Mouse (Mus musculus) embryonic facial prominence, embryonic 15.5 days (tissue): ENCODE measurements around the gene Itgb4. TPM values are rescaled to one million over a fixed set of nuclear protein-coding genes. Genes with fewer than 3 reads are reported as not detected.
A peak's percentile ranks its signal among the peaks of the same experiment; 100 is the strongest.

Experiments used
- ATAC-seq: fragments of 200-750 bp; cut with Nextera tagmentation; 2 replicates; pipeline ENCODE4 v1.8.0; 2017; ENCODE audit warnings: low read depth, moderate TSS enrichment; ENCODE audit not compliant: insufficient number of reproducible peaks, low FRiP score, low TSS enrichment
- H3K27ac ChIP-seq: fragments of 300-500 bp; sonication (generic); replicated peaks from 2 replicates; pipeline ENCODE4 v1.5.1; 2015; ENCODE audit warnings: mild to moderate bottlenecking, inconsistent platforms
- H3K27me3 ChIP-seq: fragments of 300-500 bp; sonication (generic); 2 replicates; pipeline ENCODE4 v1.6.1; 2015; ENCODE audit warnings: inconsistent platforms
- H3K36me3 ChIP-seq: fragments of 300-500 bp; sonication (generic); 2 replicates; pipeline ENCODE4 v1.6.1; 2015; ENCODE audit warnings: mild to moderate bottlenecking, inconsistent platforms
- H3K4me1 ChIP-seq: fragments of 300-500 bp; sonication (generic); 2 replicates; pipeline ENCODE4 v1.6.1; 2015; ENCODE audit warnings: inconsistent platforms
- H3K4me2 ChIP-seq: fragments of 300-500 bp; sonication (generic); replicated peaks from 2 replicates; pipeline ENCODE4 v1.6.1; 2015; ENCODE audit warnings: mild to moderate bottlenecking, inconsistent platforms
- H3K4me3 ChIP-seq: fragments of 300-500 bp; sonication (generic); replicated peaks from 2 replicates; pipeline ENCODE4 v1.5.1; 2015; ENCODE audit warnings: mild to moderate bottlenecking, inconsistent platforms
- H3K9ac ChIP-seq: fragments of 300-500 bp; sonication (generic); 2 replicates; pipeline ENCODE4 v1.6.1; 2015; ENCODE audit warnings: inconsistent platforms
- H3K9me3 ChIP-seq: fragments of 300-500 bp; sonication (generic); replicated peaks from 2 replicates; pipeline ENCODE4 v1.6.1; 2016; ENCODE audit warnings: inconsistent platforms
- WGBS: fragments of 180-500 bp; shearing (Covaris S2); methylation state at CpG from one replicate; pipeline ENCODE4 v1.1.7; 2015; 5-methylcytosine and 5-hydroxymethylcytosine counted together
- polyA plus RNA-seq: library from polyadenylated mRNA; unstranded; fragments of >200 nt; fragmentation: Nextera tagmentation; extraction: Ambion mirVana; gene quantifications from 2 replicates; pipeline ENCODE4 v1.2.1, GENCODE M21; 2015

The Itgb4 gene
- polyA plus RNA-seq, 1 experiment from 2014 or later = 21.5 TPM

DNA sequence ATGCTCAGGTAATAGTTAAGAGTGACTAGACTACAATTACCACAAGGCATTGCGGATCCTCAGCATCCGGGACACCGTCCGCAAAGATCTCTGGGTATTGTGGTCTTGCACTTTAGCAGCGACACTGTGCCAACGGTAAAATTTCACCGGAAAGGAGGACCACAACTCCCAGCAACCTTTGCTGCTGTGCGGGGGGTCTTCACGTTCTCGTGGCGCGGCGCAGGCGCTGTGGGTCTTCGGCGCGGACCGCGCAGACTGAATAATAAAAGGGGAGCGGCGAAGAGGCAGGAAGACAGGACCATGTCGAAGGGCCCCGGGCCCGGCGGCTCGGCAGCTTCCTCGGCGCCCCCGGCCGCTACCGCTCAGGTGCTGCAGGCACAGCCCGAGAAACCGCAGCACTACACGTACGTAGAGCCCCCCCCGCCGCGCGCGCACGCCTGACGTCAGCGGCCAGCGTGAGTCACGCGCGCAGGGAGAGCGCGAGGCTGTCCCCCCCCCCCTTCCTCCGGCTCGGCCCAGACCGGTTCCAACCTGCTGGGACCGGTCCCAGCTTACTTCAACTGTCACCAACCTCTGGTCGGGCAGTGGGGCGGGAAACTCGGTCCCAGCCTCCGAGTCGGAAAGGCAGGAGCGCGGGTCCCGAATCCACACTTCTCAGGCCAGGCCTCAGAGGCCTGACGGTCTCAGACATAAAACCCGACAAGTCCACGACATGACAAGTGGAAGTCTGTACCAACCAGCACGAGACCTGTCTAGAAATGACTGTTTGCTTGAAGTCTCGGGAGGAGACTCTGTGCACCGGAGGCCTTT is 55.8 kb downstream of the Itgb4 start, which contains the start of gene Unk:
Gene Unk, plus strand, starts transcription at position 235 of the 810 bp plus-strand sequence.
- no peaks in the 10 kb centered on the region for H3K9me3 ChIP-seq
- peak; percentile 94 for ATAC-seq
- WGBS = under 1% methylated on average over 66 of the region's 67 CpGs

DNA sequence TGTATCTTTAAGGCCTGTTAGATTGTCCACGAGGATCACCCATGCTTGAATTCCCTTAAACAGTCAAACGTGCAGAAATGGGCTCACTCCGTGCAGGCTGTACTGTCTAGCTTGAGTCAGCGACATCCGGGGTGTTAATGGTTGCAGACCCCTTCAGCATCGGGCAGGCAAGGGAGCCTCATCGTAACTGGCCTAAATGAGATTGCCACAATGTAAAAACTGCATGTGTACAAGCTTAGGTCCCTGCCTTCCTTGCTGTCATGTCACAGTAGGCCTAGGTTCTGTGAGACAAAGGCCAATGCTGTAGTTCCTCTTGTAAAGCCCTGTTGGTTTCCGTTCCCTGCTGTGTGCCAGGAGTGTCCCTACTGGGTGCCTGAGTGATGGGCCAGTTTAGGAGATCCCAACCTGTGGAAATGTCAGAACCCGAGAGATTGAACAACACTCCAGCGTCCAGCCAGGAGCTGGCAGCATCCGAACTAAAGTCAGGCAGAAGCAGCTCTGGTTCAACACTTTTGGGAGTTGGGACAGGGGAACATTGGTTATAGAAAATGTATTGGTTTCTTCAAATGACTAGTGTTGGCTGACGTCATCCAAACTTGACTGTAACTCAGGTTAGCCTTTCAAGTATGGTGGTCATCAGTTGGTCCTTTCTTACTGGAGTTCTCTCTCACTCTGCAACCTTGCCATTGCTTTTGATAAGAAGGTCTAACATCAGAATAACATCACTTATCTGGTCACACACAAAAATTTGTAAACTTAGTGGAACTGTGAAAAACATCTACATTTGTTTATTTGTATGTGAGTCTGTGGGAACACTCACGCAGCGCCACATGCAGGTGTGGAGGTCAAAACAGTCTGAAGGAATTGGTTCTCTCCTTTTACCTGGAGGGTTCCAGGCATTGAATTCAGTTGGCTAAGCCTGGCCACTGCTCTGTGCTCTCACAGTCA is 56.7 kb downstream of the Itgb4 start:
- Histone ChIP-seq H3K36me3 (peaks cover 7% of the 10 kb centered on the region; the same call in 1 of the 2 replicates), H3K27ac (peak overlapping the region; percentile 100), H3K9ac (peak overlapping the region; percentile 92), H3K27me3 (no peaks in the 10 kb centered on the region), H3K4me1 (peaks cover 15% of the 10 kb centered on the region), H3K9me3 (no peaks in the 10 kb centered on the region), H3K4me3 (peak overlapping the region; percentile 81), H3K4me2 (peak overlapping the region; percentile 79)
- WGBS = 24% methylated on average over 14 of the region's 14 CpGs
- no peak for ATAC-seq

More for the DNA sequence above, 55.8 kb downstream of the Itgb4 start, which contains the start of gene Unk:
- H3K4me3 ChIP-seq = peak within 1 kb of the TSS; percentile 81
- H3K4me2 ChIP-seq = peak within 1 kb of the TSS; percentile 79
- no peaks in the 10 kb centered on the region for H3K27me3 ChIP-seq
- H3K27ac ChIP-seq = peak within 1 kb of the TSS; percentile 100
- H3K4me1 ChIP-seq = peaks cover 15% of the 10 kb centered on the region
- H3K9ac ChIP-seq = peak within 1 kb of the TSS; percentile 92
- H3K36me3 ChIP-seq = peaks cover 7% of the 10 kb centered on the region; the same call in 1 of the 2 replicates

DNA sequence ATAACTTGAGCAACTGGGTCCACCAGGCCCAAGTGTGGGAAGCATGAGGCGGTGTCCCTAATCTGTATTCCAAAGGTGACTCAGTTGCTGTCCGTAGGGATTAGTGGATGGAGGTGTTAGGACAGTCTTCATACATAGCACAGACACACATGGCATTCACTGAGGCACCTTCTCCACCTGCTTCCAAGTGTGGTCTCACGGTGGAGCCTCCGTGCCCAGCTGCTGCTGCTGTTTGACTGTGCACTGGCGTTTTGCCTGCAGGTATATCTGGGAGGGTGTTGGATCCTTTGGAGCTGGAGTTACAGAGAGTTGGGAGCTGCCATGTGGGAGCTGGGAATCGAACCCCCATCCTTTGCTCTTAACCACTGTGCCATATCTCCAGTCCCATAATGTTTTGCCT is 60.1 kb downstream of the Itgb4 start:
- Histone ChIP-seq H3K9me3 (no peaks in the 10 kb centered on the region), H3K27me3 (no peaks in the 10 kb centered on the region), H3K27ac (no peak overlapping the region), H3K4me3 (no peak overlapping the region), H3K4me1 (peaks cover 15% of the 10 kb centered on the region), H3K36me3 (peaks cover 25% of the 10 kb centered on the region), H3K9ac (no peak overlapping the region), H3K4me2 (no peak overlapping the region)
- ATAC-seq = no peak
- WGBS = 95% methylated on average over 6 of the region's 6 CpGs

DNA sequence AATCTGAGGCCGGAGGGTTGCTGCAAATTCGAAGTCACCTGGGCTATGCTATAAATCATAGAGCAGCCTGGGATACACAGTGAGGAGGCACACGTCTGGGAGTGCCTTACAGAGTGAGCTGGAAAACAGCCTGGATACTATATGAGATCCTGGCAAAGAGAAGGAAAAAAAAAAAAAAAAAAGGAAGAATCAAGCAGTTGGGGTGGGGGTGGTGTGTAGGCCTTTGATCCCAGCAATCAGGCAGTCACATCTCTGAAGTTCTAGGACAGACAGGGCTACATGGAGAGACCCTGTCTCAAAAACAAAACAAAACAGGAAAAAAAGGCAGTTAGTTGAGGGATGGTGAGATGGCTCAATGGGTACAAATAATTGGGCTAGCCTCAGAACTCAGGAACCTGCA is 62.2 kb downstream of the Itgb4 start:
- no peaks in the 10 kb centered on the region for H3K9me3 ChIP-seq
- no peak for ATAC-seq
- 79% methylated on average over 3 of the region's 3 CpGs for WGBS
- H3K36me3 ChIP-seq = peaks cover 40% of the 10 kb centered on the region
- no peaks in the 10 kb centered on the region for H3K27me3 ChIP-seq
- H3K27ac ChIP-seq = no peak overlapping the region
- no peak overlapping the region for H3K9ac ChIP-seq
- H3K4me3 ChIP-seq = no peak overlapping the region
- peaks cover 9% of the 10 kb centered on the region for H3K4me1 ChIP-seq
- H3K4me2 ChIP-seq = no peak overlapping the region

DNA sequence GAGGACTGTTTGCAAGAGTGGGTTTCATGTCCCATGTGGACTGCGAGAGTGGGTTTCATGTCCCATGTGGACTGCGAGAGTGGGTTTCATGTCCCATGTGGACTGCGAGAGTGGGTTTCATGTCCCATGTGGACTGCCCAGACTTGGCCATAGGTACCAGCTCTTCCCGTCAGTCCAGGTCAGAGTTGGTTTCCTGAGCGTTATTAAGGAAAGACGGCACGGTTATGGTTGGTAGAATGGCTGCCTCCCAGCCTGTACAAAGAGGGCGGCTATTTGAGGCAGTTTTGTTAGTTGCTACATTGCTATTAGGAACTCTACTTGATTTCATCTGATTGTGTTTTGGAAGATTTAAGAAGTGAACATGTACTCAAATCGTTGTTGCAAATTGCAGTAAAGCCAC is 63.3 kb downstream of the Itgb4 start:
- Histone ChIP-seq H3K27ac (no peak overlapping the region), H3K4me1 (0 out of 2 replicates have a peak, but pooled peaks cover under 1% of the 10 kb centered on the region), H3K4me3 (no peak overlapping the region), H3K36me3 (peaks cover 45% of the 10 kb centered on the region), H3K9ac (no peak overlapping the region), H3K4me2 (no peak overlapping the region), H3K9me3 (no peaks in the 10 kb centered on the region), H3K27me3 (no peaks in the 10 kb centered on the region)
- 88% methylated on average over 9 of the region's 9 CpGs for WGBS
- ATAC-seq = no peak

DNA sequence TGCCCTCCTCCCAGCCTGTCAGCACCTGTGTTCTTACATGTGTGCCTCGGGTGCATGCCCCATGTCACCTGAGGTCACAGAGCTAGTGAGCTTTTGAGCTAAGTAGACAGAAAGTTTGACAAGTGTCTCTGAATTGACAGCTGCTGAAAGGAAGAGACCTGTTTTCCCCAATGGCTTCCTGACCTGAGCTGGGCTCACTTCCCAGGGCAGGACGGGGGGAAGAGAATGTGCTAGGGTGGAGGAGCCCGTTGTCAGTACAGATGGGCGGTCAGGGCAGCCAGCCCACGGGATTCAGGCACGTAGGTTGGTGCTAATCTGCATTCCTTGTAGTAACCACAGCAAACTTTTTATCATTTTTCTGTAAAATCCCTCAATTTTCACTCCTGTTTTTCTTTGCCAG is 66.1 kb downstream of the Itgb4 start:
- H3K4me2 ChIP-seq = no peak overlapping the region
- H3K4me1 ChIP-seq = no peaks in the 10 kb centered on the region
- H3K36me3 ChIP-seq = peaks cover 49% of the 10 kb centered on the region
- 77% methylated on average over 6 of the region's 6 CpGs for WGBS
- H3K27ac ChIP-seq = no peak overlapping the region
- no peak for ATAC-seq
- H3K9me3 ChIP-seq = no peaks in the 10 kb centered on the region
- H3K9ac ChIP-seq = no peak overlapping the region
- no peaks in the 10 kb centered on the region for H3K27me3 ChIP-seq
- no peak overlapping the region for H3K4me3 ChIP-seq

DNA sequence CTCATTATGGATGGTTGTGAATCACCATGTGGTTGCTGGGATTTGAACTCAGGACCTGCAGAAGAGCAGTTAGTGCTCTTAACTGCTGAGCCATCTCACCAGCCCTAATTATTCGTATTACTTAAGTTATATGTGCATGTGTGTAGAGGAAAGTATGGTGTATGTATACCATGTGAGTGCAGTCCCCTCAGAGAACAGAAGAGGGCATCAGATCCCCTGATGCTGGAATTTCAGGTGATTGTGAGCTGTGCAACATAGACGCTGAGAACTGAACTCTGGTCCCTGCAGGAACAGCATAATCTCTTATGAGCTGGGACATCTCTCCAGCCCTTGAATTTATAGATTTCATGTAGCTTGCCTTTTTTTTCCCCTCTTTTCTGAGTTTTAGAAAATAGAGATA is 67.3 kb downstream of the Itgb4 start:
- H3K36me3 ChIP-seq = peaks cover 57% of the 10 kb centered on the region

DNA sequence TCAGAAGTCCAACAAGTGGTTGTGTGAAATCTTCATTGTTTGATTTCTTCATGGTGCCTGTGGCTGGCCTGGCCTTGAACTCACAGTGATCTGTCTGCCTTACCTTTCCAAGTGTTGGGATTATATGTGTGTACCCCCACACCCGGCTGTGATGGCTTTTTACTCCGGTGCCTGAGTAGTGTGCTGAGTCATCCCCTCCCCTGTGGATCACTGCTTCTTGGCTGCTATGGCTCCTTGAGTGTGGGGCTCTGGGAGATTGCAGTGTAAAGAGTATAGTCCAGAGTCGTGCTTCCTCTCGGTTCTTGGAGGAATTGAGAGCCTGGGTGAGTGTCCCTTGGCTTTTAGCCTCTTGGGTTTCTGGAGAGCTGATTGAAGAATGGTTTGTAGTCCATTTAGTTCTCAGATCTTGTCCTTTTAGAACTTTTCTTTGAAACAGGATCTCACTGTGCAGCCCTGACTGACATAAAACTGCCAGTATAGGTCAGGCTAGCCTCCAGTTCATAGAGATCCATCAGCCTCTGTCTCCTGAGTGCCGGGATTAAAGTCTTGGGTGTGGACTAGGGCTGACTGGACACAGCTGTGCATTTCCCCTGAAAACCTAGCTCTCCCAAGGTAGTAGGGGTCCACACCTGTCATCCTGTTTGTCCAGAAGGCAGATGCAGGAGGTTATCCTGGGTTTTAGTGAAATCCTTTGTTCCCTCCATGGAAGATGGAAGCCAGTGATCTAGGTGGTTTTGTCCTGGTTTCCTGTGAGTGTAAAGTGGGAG is 68.0 kb downstream of the Itgb4 start:
- peaks cover 64% of the 10 kb centered on the region for H3K36me3 ChIP-seq
- H3K4me3 ChIP-seq = no peak overlapping the region
- WGBS = 75% methylated on average over 5 of the region's 5 CpGs
- no peaks in the 10 kb centered on the region for H3K27me3 ChIP-seq
- H3K4me2 ChIP-seq = no peak overlapping the region
- no peak for ATAC-seq
- no peaks in the 10 kb centered on the region for H3K9me3 ChIP-seq
- H3K9ac ChIP-seq = no peak overlapping the region
- H3K27ac ChIP-seq = no peak overlapping the region
- H3K4me1 ChIP-seq = no peaks in the 10 kb centered on the region

More for the DNA sequence above, 67.3 kb downstream of the Itgb4 start:
- H3K4me3 ChIP-seq = no peak overlapping the region
- H3K4me2 ChIP-seq = no peak overlapping the region
- no peaks in the 10 kb centered on the region for H3K9me3 ChIP-seq
- H3K9ac ChIP-seq = no peak overlapping the region
- H3K4me1 ChIP-seq = no peaks in the 10 kb centered on the region
- WGBS = 95% methylated on average over 2 of the region's 2 CpGs
- no peaks in the 10 kb centered on the region for H3K27me3 ChIP-seq
- no peak overlapping the region for H3K27ac ChIP-seq
- ATAC-seq = no peak

DNA sequence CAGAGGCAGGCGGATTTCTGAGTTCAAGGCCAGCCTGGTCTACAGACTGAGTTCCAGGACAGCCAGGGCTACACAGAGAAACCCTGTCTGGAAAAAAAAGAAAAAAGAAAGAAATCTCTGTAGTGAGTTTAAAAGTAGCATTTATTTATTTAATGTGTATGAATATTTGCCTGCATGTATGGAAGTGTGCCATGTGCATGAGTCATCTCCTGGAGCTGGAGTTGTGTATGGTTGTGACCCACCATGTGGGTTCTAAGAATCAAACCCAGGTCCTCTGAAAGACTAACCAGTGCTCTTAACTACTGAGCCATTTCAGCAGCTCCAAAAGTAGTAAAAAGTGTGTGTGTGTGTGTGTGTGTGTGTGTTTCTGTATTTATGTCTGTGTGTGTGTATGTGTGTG is 68.8 kb downstream of the Itgb4 start:
- Histone ChIP-seq H3K27me3 (no peaks in the 10 kb centered on the region), H3K4me2 (no peak overlapping the region), H3K4me1 (no peaks in the 10 kb centered on the region), H3K27ac (no peak overlapping the region), H3K9me3 (no peaks in the 10 kb centered on the region), H3K36me3 (peaks cover 66% of the 10 kb centered on the region), H3K9ac (no peak overlapping the region), H3K4me3 (no peak overlapping the region)
- ATAC-seq = no peak
- WGBS = 98% methylated on average over 1 of the region's 1 CpGs

DNA sequence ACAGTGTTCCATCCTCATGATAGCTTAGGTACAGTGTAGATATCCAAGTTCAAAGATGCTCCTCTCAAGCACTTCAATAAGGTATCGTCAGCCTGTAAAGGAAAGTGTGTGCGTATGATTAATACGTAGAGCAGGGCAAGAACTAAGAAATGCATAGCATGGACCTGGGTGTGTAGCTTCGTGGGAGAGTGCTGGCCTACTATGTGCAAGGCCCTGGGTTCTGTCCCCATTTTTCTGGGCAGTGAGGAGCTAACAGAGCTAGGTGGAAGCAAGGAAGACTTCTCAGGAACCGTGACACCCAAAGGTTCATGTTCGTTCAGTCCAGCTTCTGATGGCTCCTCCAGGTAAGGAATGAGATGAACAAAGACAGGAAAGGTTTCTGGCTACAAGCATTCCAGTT is 70.7 kb downstream of the Itgb4 start:
- H3K36me3 ChIP-seq = peaks cover 68% of the 10 kb centered on the region
- ATAC-seq = no peak
- WGBS = 96% methylated on average over 6 of the region's 6 CpGs

More for the DNA sequence above, 70.7 kb downstream of the Itgb4 start:
- H3K9me3 ChIP-seq = no peaks in the 10 kb centered on the region; the same call in 1 of the 2 replicates
- no peak overlapping the region for H3K9ac ChIP-seq
- H3K27ac ChIP-seq = no peak overlapping the region
- H3K4me1 ChIP-seq = no peaks in the 10 kb centered on the region
- H3K27me3 ChIP-seq = no peaks in the 10 kb centered on the region
- no peak overlapping the region for H3K4me3 ChIP-seq
- H3K4me2 ChIP-seq = no peak overlapping the region
